8 mouse cellular contexts compared by ENCODE assay signal in the genomic region with DNA sequence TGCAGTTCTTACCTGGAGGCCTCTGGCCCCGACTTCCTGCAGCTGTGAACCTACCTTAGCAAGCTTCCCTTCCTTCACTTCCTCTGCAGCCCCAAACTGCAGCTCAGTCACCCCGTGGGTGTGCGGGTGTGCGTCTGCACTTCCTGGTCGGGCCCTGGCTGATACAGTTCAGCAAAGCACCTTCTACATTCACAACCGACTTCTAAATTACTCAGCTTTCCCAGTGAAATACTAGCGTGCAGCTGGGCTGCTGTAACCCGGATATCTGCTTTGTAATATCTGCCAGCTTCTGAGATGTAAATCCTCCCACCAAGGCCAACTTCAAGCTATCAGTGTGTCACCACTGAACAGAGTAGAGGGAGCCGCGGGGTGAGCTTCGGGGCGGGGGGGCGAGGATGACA. TPM values are rescaled to one million over a fixed set of nuclear protein-coding genes. Genes with fewer than 3 reads are reported as not detected.
DNase-seq lines count a peak whose midpoint lies in the region; ATAC-seq and TF ChIP-seq lines count a peak whose summit lies in the region.

No protein-coding gene starts in this region.

- H3K4me3 ChIP-seq in heart, adult 2 months = no peak overlapping the region
- no peak overlapping the region for H3K4me3 ChIP-seq in heart, embryonic 16.5 days (ENCODE audit: low read length)
- no peak overlapping the region for H3K4me3 ChIP-seq in stomach, postnatal 0 days (ENCODE audit: low read depth, low read length)

- no peak for TF ChIP-seq EP300 in heart, adult 2 months (IDR thresholded peaks at IDR 0.05; ENCODE audit: insufficient read depth, low read depth, low read length)
- no peak for TF ChIP-seq EP300 in stomach, postnatal 0 days (optimal IDR thresholded peaks at IDR 0.05)

- intact Hi-C loops in heart, adult 2 months (cut with DNase I) = loop anchor here (5.0 to 10.0 kb wide), 3 partner anchors 137 to 247 kb away; partner anchors contain the start of gene Alpk3
- intact Hi-C loops in heart, postnatal 36 days (cut with DNase I) = no loop called here

- H3K27ac ChIP-seq in heart, adult 2 months = peak overlapping the region; percentile 51
- peak overlapping the region; percentile 72 for H3K27ac ChIP-seq in heart, embryonic 16.5 days (ENCODE audit: low read length)
- peak overlapping the region; percentile 77 for H3K27ac ChIP-seq in stomach, postnatal 0 days (replicated peaks)

- 53% methylated on average over 13 of the region's 13 CpGs for WGBS in heart, adult 2 months
- WGBS in heart, embryonic 16.5 days = 60% methylated on average over 13 of the region's 13 CpGs
- 72% methylated on average over 13 of the region's 13 CpGs for WGBS in stomach, postnatal 0 days

- H3K79me2 ChIP-seq in heart, adult 2 months (replicated peaks; ENCODE audit: control insufficient read depth, insufficient read depth, low read length) = no peaks in the 10 kb centered on the region

- ATAC-seq in heart, embryonic 16.5 days (replicated peaks; ENCODE audit: extremely low read depth, insufficient read depth, low FRiP score) = no peak
- peak; percentile 15; the same call in 1 of the 2 replicates for ATAC-seq in stomach, postnatal 0 days (ENCODE audit: low FRiP score, low TSS enrichment)

- H3K9ac ChIP-seq in heart, adult 2 months (ENCODE audit: low read depth, low read length) = no peak overlapping the region
- no peak overlapping the region for H3K9ac ChIP-seq in heart, embryonic 16.5 days (ENCODE audit: low read length)
- no peak overlapping the region for H3K9ac ChIP-seq in stomach, postnatal 0 days (ENCODE audit: low read length)

- DNase-seq in heart, adult 2 months = peak in 1 of 2 experiments; percentile 43
- DNase-seq in heart, postnatal 36 days = no peak
- DNase-seq in T-cell, adult 2 months (ENCODE audit: low spot score) = peak; percentile 80
- DNase-seq in lung, postnatal 36 days = peak; percentile 35
- no peak for DNase-seq in stomach, postnatal 0 days (ENCODE audit: low spot score)
- no peak for DNase-seq in layer of hippocampus, adult 9-11 months
- DNase-seq in urinary bladder, postnatal 4 days (ENCODE audit: low spot score in 2 of 2) = no peak

- no peaks in the 10 kb centered on the region for H3K36me3 ChIP-seq in heart, adult 2 months (ENCODE audit: control insufficient read depth, insufficient read depth, low read length)
- H3K36me3 ChIP-seq in heart, embryonic 16.5 days (ENCODE audit: control insufficient read depth, insufficient read depth) = peaks cover 21% of the 10 kb centered on the region
- H3K36me3 ChIP-seq in stomach, postnatal 0 days (ENCODE audit: control insufficient read depth, insufficient read depth, low read length) = peaks cover 22% of the 10 kb centered on the region

- TF ChIP-seq POLR2A in heart, adult 2 months (IDR thresholded peaks at IDR 0.05; ENCODE audit: insufficient read depth, low read depth, low read length) = no peak

- H3K27me3 ChIP-seq in heart, adult 2 months (ENCODE audit: control insufficient read depth, insufficient read depth, low read length) = no peaks in the 10 kb centered on the region
- no peaks in the 10 kb centered on the region for H3K27me3 ChIP-seq in heart, embryonic 16.5 days (ENCODE audit: control insufficient read depth, insufficient read depth, low read length)
- H3K27me3 ChIP-seq in stomach, postnatal 0 days (ENCODE audit: control insufficient read depth, insufficient read depth, low read length) = no peaks in the 10 kb centered on the region

- TF ChIP-seq CTCF in heart, adult 2 months (IDR thresholded peaks at IDR 0.05) = no peak
- TF ChIP-seq CTCF in stomach, postnatal 0 days (IDR thresholded peaks at IDR 0.05; ENCODE audit: low read depth) = no peak

- H3K4me2 ChIP-seq in heart, embryonic 16.5 days (ENCODE audit: low read depth, low read length) = no peak overlapping the region
- no peak overlapping the region for H3K4me2 ChIP-seq in stomach, postnatal 0 days (replicated peaks; ENCODE audit: low read depth)

- no peaks in the 10 kb centered on the region; the same call in 1 of the 2 replicates for H3K9me3 ChIP-seq in heart, embryonic 16.5 days (replicated peaks; ENCODE audit: control insufficient read depth, low read length)
- no peaks in the 10 kb centered on the region for H3K9me3 ChIP-seq in stomach, postnatal 0 days (ENCODE audit: control insufficient read depth, low read length)

- peaks cover 9% of the 10 kb centered on the region for H3K4me1 ChIP-seq in heart, adult 2 months (ENCODE audit: control insufficient read depth, insufficient read depth, low read length)
- H3K4me1 ChIP-seq in heart, embryonic 16.5 days (ENCODE audit: control insufficient read depth, insufficient read depth, low read length) = peaks cover 11% of the 10 kb centered on the region
- H3K4me1 ChIP-seq in stomach, postnatal 0 days (replicated peaks; ENCODE audit: control insufficient read depth, insufficient read depth) = no peaks in the 10 kb centered on the region; the same call in 1 of the 2 replicates

RNA-seq across cellular contexts. Expression of gene Wdr73, which starts 11.2 kb away (rescaled TPM):
- total RNA-seq in heart, adult 2 months (2021) = 1 to 10 TPM; 4.3 to 7.2 TPM
- polyA plus RNA-seq in heart, adult 2 months (2012; rRNA removed) = 7.7 and 10.7 TPM in 2 replicates
- total RNA-seq in heart, postnatal 36 days (2021) = 1 to 10 TPM; 5.1 to 5.6 TPM
- polyA plus RNA-seq in heart, embryonic 16.5 days (2015; fragmentation: Nextera tagmentation; extraction: Ambion mirVana) = 19.7 and 21.5 TPM in 2 replicates
- 16.8 and 16.9 TPM in 2 replicates for polyA plus RNA-seq in stomach, postnatal 0 days (2015; fragmentation: Nextera tagmentation; extraction: Ambion mirVana)

RNA-seq across cellular contexts. Expression of gene Nmb, which starts 15.0 kb away (rescaled TPM):
- total RNA-seq in heart, adult 2 months (2021) = 1 to 10 TPM; 7.5 to 9.8 TPM
- polyA plus RNA-seq in heart, adult 2 months (2012; rRNA removed) = 4.2 and 4.9 TPM in 2 replicates
- total RNA-seq in heart, postnatal 36 days (2021) = 1 to 10 TPM; 5.9 to 8.8 TPM
- polyA plus RNA-seq in heart, embryonic 16.5 days (2015; fragmentation: Nextera tagmentation; extraction: Ambion mirVana) = 4.9 and 5.8 TPM in 2 replicates
- polyA plus RNA-seq in stomach, postnatal 0 days (2015; fragmentation: Nextera tagmentation; extraction: Ambion mirVana) = 1.9 and 3.3 TPM in 2 replicates

RNA-seq across cellular contexts. Expression of gene Zscan2, which starts 29.1 kb away (rescaled TPM):
- 1 to 10 TPM; 5.7 to 6.3 TPM for total RNA-seq in heart, adult 2 months (2021)
- 3.0 and 4.0 TPM in 2 replicates for polyA plus RNA-seq in heart, adult 2 months (2012; rRNA removed)
- 1 to 10 TPM; 5.5 to 5.7 TPM for total RNA-seq in heart, postnatal 36 days (2021)
- 1.4 and 2.0 TPM in 2 replicates for polyA plus RNA-seq in heart, embryonic 16.5 days (2015; fragmentation: Nextera tagmentation; extraction: Ambion mirVana)
- 0.63 and 0.76 TPM in 2 replicates for polyA plus RNA-seq in stomach, postnatal 0 days (2015; fragmentation: Nextera tagmentation; extraction: Ambion mirVana)

RNA-seq across cellular contexts. Expression of gene Sec11a, which starts 57.7 kb away (rescaled TPM):
- 10 to 100 TPM; 41.6 to 43.4 TPM for total RNA-seq in heart, adult 2 months (2021)
- polyA plus RNA-seq in heart, adult 2 months (2012; rRNA removed) = 37.3 and 64.8 TPM in 2 replicates
- 10 to 100 TPM; 51.2 to 52.2 TPM for total RNA-seq in heart, postnatal 36 days (2021)
- polyA plus RNA-seq in heart, embryonic 16.5 days (2015; fragmentation: Nextera tagmentation; extraction: Ambion mirVana) = 142 and 151 TPM in 2 replicates
- 167 and 168 TPM in 2 replicates for polyA plus RNA-seq in stomach, postnatal 0 days (2015; fragmentation: Nextera tagmentation; extraction: Ambion mirVana)

Comparison
In these comparisons a context has a peak if more than half of its experiments do, and no peak if none do; other contexts are left out.
1. DNase-seq: peak in T-cell, adult 2 months (single experiment) and lung, postnatal 36 days (single experiment); none in heart, postnatal 36 days (0 of 2), stomach, postnatal 0 days (single experiment), layer of hippocampus, adult 9-11 months (single experiment) and urinary bladder, postnatal 4 days (0 of 2).
2. Peak in every context shown above with its lines, with median percentiles within 50 percentile points of each other: H3K27ac ChIP-seq.